Mouse (Mus musculus): Measurements from ENCODE around the gene Bbox1. TPM values are rescaled to one million over a fixed set of nuclear protein-coding genes. Genes with fewer than 3 reads are reported as not detected.

Bbox1 gene
- polyA plus RNA-seq, 1 experiment from 2014 or later, result 0.11 TPM

GRCm38 (mm10) chr2:110319266-110319665, 4.9 kb upstream of the Bbox1 start:
- H3K9ac ChIP-seq (ENCODE audit: low read length), result no peak overlapping the region
- no peaks in the 10 kb centered on the region for H3K9me3 ChIP-seq (replicated peaks; ENCODE audit: control insufficient read depth, low read length)
- H3K4me1 ChIP-seq (ENCODE audit: control insufficient read depth, insufficient read depth, low read length), result no peaks in the 10 kb centered on the region
- no peak overlapping the region for H3K27ac ChIP-seq (ENCODE audit: low read length)
- no peak overlapping the region for H3K4me2 ChIP-seq (ENCODE audit: low read depth, low read length)
- ATAC-seq (replicated peaks; ENCODE audit: extremely low read depth, insufficient read depth, low FRiP score), result no peak
- H3K27me3 ChIP-seq (ENCODE audit: control insufficient read depth, insufficient read depth, low read length), result no peaks in the 10 kb centered on the region
- no peak overlapping the region for H3K4me3 ChIP-seq (ENCODE audit: low read length)
- 82% methylated on average over 1 of the region's 1 CpGs for WGBS
- H3K36me3 ChIP-seq (ENCODE audit: control insufficient read depth, insufficient read depth), result no peaks in the 10 kb centered on the region

GRCm38 (mm10) chr2:110318719-110319118, 4.4 kb upstream of the Bbox1 start:
- H3K4me2 ChIP-seq (ENCODE audit: low read depth, low read length), result no peak overlapping the region
- ATAC-seq (replicated peaks; ENCODE audit: extremely low read depth, insufficient read depth, low FRiP score), result no peak
- no peak overlapping the region for H3K4me3 ChIP-seq (ENCODE audit: low read length)
- H3K36me3 ChIP-seq (ENCODE audit: control insufficient read depth, insufficient read depth), result no peaks in the 10 kb centered on the region
- H3K9ac ChIP-seq (ENCODE audit: low read length), result no peak overlapping the region
- H3K27ac ChIP-seq (ENCODE audit: low read length), result no peak overlapping the region
- no peaks in the 10 kb centered on the region for H3K4me1 ChIP-seq (ENCODE audit: control insufficient read depth, insufficient read depth, low read length)
- H3K9me3 ChIP-seq (replicated peaks; ENCODE audit: control insufficient read depth, low read length), result no peaks in the 10 kb centered on the region
- H3K27me3 ChIP-seq (ENCODE audit: control insufficient read depth, insufficient read depth, low read length), result no peaks in the 10 kb centered on the region
- WGBS, result 81% methylated on average over 1 of the region's 1 CpGs

GRCm38 (mm10) chr2:110316116-110316883, 1.9 kb upstream of the Bbox1 start:
- H3K27ac ChIP-seq (ENCODE audit: low read length), result no peak overlapping the region
- WGBS, result 51% methylated on average over 3 of the region's 3 CpGs
- H3K4me2 ChIP-seq (ENCODE audit: low read depth, low read length), result no peak overlapping the region
- no peak overlapping the region for H3K4me3 ChIP-seq (ENCODE audit: low read length)
- no peaks in the 10 kb centered on the region for H3K27me3 ChIP-seq (ENCODE audit: control insufficient read depth, insufficient read depth, low read length)
- H3K36me3 ChIP-seq (ENCODE audit: control insufficient read depth, insufficient read depth), result no peaks in the 10 kb centered on the region
- ATAC-seq (replicated peaks; ENCODE audit: extremely low read depth, insufficient read depth, low FRiP score), result no peak
- no peaks in the 10 kb centered on the region for H3K9me3 ChIP-seq (replicated peaks; ENCODE audit: control insufficient read depth, low read length)
- no peaks in the 10 kb centered on the region for H3K4me1 ChIP-seq (ENCODE audit: control insufficient read depth, insufficient read depth, low read length)
- H3K9ac ChIP-seq (ENCODE audit: low read length), result no peak overlapping the region

GRCm38 (mm10) chr2:110314074-110314473, 286 bp downstream of the Bbox1 start:
- Histone ChIP-seq H3K27me3 (ENCODE audit: control insufficient read depth, insufficient read depth, low read length) (no peaks in the 10 kb centered on the region), H3K4me2 (ENCODE audit: low read depth, low read length) (no peak overlapping the region), H3K9ac (ENCODE audit: low read length) (no peak overlapping the region), H3K4me1 (ENCODE audit: control insufficient read depth, insufficient read depth, low read length) (no peaks in the 10 kb centered on the region), H3K9me3 (replicated peaks; ENCODE audit: control insufficient read depth, low read length) (no peaks in the 10 kb centered on the region), H3K27ac (ENCODE audit: low read length) (no peak overlapping the region), H3K4me3 (ENCODE audit: low read length) (no peak overlapping the region), H3K36me3 (ENCODE audit: control insufficient read depth, insufficient read depth) (no peaks in the 10 kb centered on the region)
- no peak for ATAC-seq (replicated peaks; ENCODE audit: extremely low read depth, insufficient read depth, low FRiP score)
- 82% methylated on average over 5 of the region's 5 CpGs for WGBS

- Histone ChIP-seq H3K27me3 (ENCODE audit: control insufficient read depth, insufficient read depth, low read length) (no peaks in the 10 kb centered on the region), H3K36me3 (ENCODE audit: control insufficient read depth, insufficient read depth) (no peaks in the 10 kb centered on the region), H3K9ac (ENCODE audit: low read length) (no peak overlapping the region), H3K9me3 (replicated peaks; ENCODE audit: control insufficient read depth, low read length) (no peaks in the 10 kb centered on the region), H3K27ac (ENCODE audit: low read length) (no peak overlapping the region), H3K4me3 (ENCODE audit: low read length) (no peak overlapping the region), H3K4me1 (ENCODE audit: control insufficient read depth, insufficient read depth, low read length) (no peaks in the 10 kb centered on the region), H3K4me2 (ENCODE audit: low read depth, low read length) (no peak overlapping the region)
- no peak for ATAC-seq (replicated peaks; ENCODE audit: extremely low read depth, insufficient read depth, low FRiP score)
- 59% methylated on average over 2 of the region's 2 CpGs for WGBS
Measured at GRCm38 (mm10) chr2:110313305-110313824, 995 bp downstream of the Bbox1 start.

GRCm38 (mm10) chr2:110305358-110306283, 8.7 kb downstream of the Bbox1 start:
- ATAC-seq (replicated peaks; ENCODE audit: extremely low read depth, insufficient read depth, low FRiP score), result no peak
- WGBS, result 76% methylated on average over 12 of the region's 12 CpGs
- no peaks in the 10 kb centered on the region for H3K36me3 ChIP-seq (ENCODE audit: control insufficient read depth, insufficient read depth)
- 0 out of 2 replicates have a peak, but pooled peaks cover 2% of the 10 kb centered on the region for H3K4me1 ChIP-seq (ENCODE audit: control insufficient read depth, insufficient read depth, low read length)
- H3K4me3 ChIP-seq (ENCODE audit: low read length), result no peak overlapping the region
- no peaks in the 10 kb centered on the region for H3K27me3 ChIP-seq (ENCODE audit: control insufficient read depth, insufficient read depth, low read length)
- H3K9me3 ChIP-seq (replicated peaks; ENCODE audit: control insufficient read depth, low read length), result no peaks in the 10 kb centered on the region
- no peak overlapping the region for H3K9ac ChIP-seq (ENCODE audit: low read length)
- H3K4me2 ChIP-seq (ENCODE audit: low read depth, low read length), result no peak overlapping the region
- H3K27ac ChIP-seq (ENCODE audit: low read length), result no peak overlapping the region

GRCm38 (mm10) chr2:110302261-110302660, 12.1 kb downstream of the Bbox1 start:
- Histone ChIP-seq H3K4me2 (ENCODE audit: low read depth, low read length) (no peak overlapping the region), H3K4me1 (ENCODE audit: control insufficient read depth, insufficient read depth, low read length) (peaks cover 2% of the 10 kb centered on the region; the same call in 1 of the 2 replicates), H3K36me3 (ENCODE audit: control insufficient read depth, insufficient read depth) (no peaks in the 10 kb centered on the region), H3K9me3 (replicated peaks; ENCODE audit: control insufficient read depth, low read length) (no peaks in the 10 kb centered on the region), H3K27ac (ENCODE audit: low read length) (no peak overlapping the region), H3K27me3 (ENCODE audit: control insufficient read depth, insufficient read depth, low read length) (no peaks in the 10 kb centered on the region), H3K4me3 (ENCODE audit: low read length) (no peak overlapping the region), H3K9ac (ENCODE audit: low read length) (no peak overlapping the region)
- no peak for ATAC-seq (replicated peaks; ENCODE audit: extremely low read depth, insufficient read depth, low FRiP score)
- 15% methylated on average over 2 of the region's 2 CpGs for WGBS

GRCm38 (mm10) chr2:110301314-110301713, 13.0 kb downstream of the Bbox1 start:
- ATAC-seq (replicated peaks; ENCODE audit: extremely low read depth, insufficient read depth, low FRiP score), result no peak
- Histone ChIP-seq H3K4me3 (ENCODE audit: low read length) (no peak overlapping the region), H3K4me1 (ENCODE audit: control insufficient read depth, insufficient read depth, low read length) (peaks cover 2% of the 10 kb centered on the region; the same call in 1 of the 2 replicates), H3K36me3 (ENCODE audit: control insufficient read depth, insufficient read depth) (no peaks in the 10 kb centered on the region), H3K9ac (ENCODE audit: low read length) (no peak overlapping the region), H3K27ac (ENCODE audit: low read length) (no peak overlapping the region), H3K9me3 (replicated peaks; ENCODE audit: control insufficient read depth, low read length) (no peaks in the 10 kb centered on the region), H3K27me3 (ENCODE audit: control insufficient read depth, insufficient read depth, low read length) (no peaks in the 10 kb centered on the region), H3K4me2 (ENCODE audit: low read depth, low read length) (no peak overlapping the region)
- 67% methylated on average over 3 of the region's 3 CpGs for WGBS

GRCm38 (mm10) chr2:110294927-110295326, 19.4 kb downstream of the Bbox1 start:
- H3K4me1 ChIP-seq (ENCODE audit: control insufficient read depth, insufficient read depth, low read length), result peaks cover 3% of the 10 kb centered on the region; the same call in 1 of the 2 replicates
- ATAC-seq (replicated peaks; ENCODE audit: extremely low read depth, insufficient read depth, low FRiP score), result no peak
- H3K4me3 ChIP-seq (ENCODE audit: low read length), result no peak overlapping the region
- H3K36me3 ChIP-seq (ENCODE audit: control insufficient read depth, insufficient read depth), result no peaks in the 10 kb centered on the region
- no peaks in the 10 kb centered on the region for H3K9me3 ChIP-seq (replicated peaks; ENCODE audit: control insufficient read depth, low read length)
- no peak overlapping the region for H3K4me2 ChIP-seq (ENCODE audit: low read depth, low read length)
- 82% methylated on average over 3 of the region's 3 CpGs for whole genome bisulfite sequencing
- no peaks in the 10 kb centered on the region for H3K27me3 ChIP-seq (ENCODE audit: control insufficient read depth, insufficient read depth, low read length)
- H3K9ac ChIP-seq (ENCODE audit: low read length), result no peak overlapping the region
- H3K27ac ChIP-seq (ENCODE audit: low read length), result no peak overlapping the region

Measured in heart, embryonic 16.5 days (tissue).